Mouse (Mus musculus) liver, embryonic 14.5 days (tissue): ENCODE results near the gene Lima1.

Experiments
- CTCF ChIP-seq: IDR thresholded peaks from 2 replicates; pipeline ENCODE4 v1.5.1; 2016; ENCODE audit warnings: antibody characterized with exemption, low read depth, control low read depth
- EP300 ChIP-seq: IDR thresholded peaks from 2 replicates; pipeline ENCODE4 v1.6.1; 2016; ENCODE audit warnings: antibody characterized with exemption, low read depth

DNA sequence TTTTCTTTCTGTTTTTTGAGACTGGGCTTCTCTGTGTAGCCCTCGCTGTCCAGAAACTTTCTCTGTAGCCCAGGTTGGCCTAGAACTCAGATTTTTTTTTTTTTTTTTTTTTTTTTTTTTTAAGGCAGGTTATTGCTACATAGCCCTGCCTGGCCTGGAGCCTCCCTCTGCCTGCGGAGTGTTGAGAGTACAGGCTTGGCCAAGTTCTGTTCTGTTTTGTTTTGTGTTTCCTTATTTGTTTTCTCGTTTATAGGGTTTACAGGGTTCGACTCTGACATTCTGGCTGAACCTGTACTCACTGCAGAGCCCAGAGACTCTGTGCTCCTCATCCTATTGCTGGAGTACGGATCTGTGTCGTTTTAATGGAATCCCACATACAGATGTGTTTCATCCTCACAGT lies 13.7 kb downstream of the Lima1 start:
- TF ChIP-seq CTCF (no peak), EP300 (no peak)
